Mouse (Mus musculus) thymus, adult 18-20 months (tissue): ENCODE results near the gene Btnl10.
"Not testable (repeated sequence)": the region's sequence is repeated elsewhere in the genome, so short reads cannot be mapped to it uniquely, and the experiment has no call there.

Experiments used
- DNase-seq, 2 experiments: peaks; one replicate each; pipeline ENCODE4 v3.0.0; 2022; ENCODE audit warnings: mixed read lengths in 2 of 2

The Btnl10 gene

GRCm38 (mm10) chr11:58931576-58931975, 13.9 kb downstream of the Btnl10 start:
- DNase-seq: no peak

- no peak for DNase-seq
These were observed 20.2 kb downstream of the Btnl10 start for GRCm38 (mm10) chr11:58937909-58938308.

- DNase-seq: peak; percentile 81 to 83
These were observed 20.8 kb downstream of the Btnl10 start, which contains the start of gene Rnf187 for GRCm38 (mm10) chr11:58938322-58939087. TSS of gene Rnf187 (minus strand) at chr11:58938916.

GRCm38 (mm10) chr11:58939088-58939439, 21.4 kb downstream of the Btnl10 start:
- no peak for DNase-seq

GRCm38 (mm10) chr11:58944136-58944535, 26.4 kb downstream of the Btnl10 start:
- DNase-seq: no peak

GRCm38 (mm10) chr11:58947306-58947705, 29.6 kb downstream of the Btnl10 start:
- no peak for DNase-seq

GRCm38 (mm10) chr11:58947798-58948528, 30.3 kb downstream of the Btnl10 start:
- no peak for DNase-seq

GRCm38 (mm10) chr11:58948542-58949479, 31.1 kb downstream of the Btnl10 start, which contains the start of gene Hist3h2ba:
TSS of gene Hist3h2ba (plus strand) at chr11:58948920.
- peak; percentile 48 to 71 for DNase-seq

- no peak for DNase-seq
These were observed 32.0 kb downstream of the Btnl10 start for GRCm38 (mm10) chr11:58949480-58950431.

- no peak for DNase-seq
These were observed 33.5 kb downstream of the Btnl10 start for GRCm38 (mm10) chr11:58951210-58951609.

GRCm38 (mm10) chr11:58953351-58954169, 35.9 kb downstream of the Btnl10 start:
- DNase-seq: peak; percentile 39 to 49

GRCm38 (mm10) chr11:58954170-58954419, 36.4 kb downstream of the Btnl10 start:
- DNase-seq: not testable (repeated sequence)

GRCm38 (mm10) chr11:58954420-58955142, 36.9 kb downstream of the Btnl10 start, which contains the start of the genes Hist3h2a and Trim17:
TSS of gene Hist3h2a (plus strand) at chr11:58954685.
TSS of gene Trim17 (plus strand) at chr11:58954685.
- DNase-seq: peak; percentile 66 to 90

- no peak for DNase-seq
These were observed 37.6 kb downstream of the Btnl10 start for GRCm38 (mm10) chr11:58955143-58955867.

- DNase-seq: no peak
These were observed 38.2 kb downstream of the Btnl10 start for GRCm38 (mm10) chr11:58955868-58956257.

GRCm38 (mm10) chr11:58957226-58957914, 39.7 kb downstream of the Btnl10 start:
- DNase-seq: no peak

- no peak for DNase-seq
These were observed 40.8 kb downstream of the Btnl10 start for GRCm38 (mm10) chr11:58958536-58958935.

GRCm38 (mm10) chr11:58959186-58959825, 41.6 kb downstream of the Btnl10 start:
- no peak for DNase-seq
